Mouse (Mus musculus) heart, embryonic 13.5 days (tissue): ENCODE measurements around the gene Cdcp2. TPM values are rescaled to one million over a fixed set of nuclear protein-coding genes. Genes with fewer than 3 reads are reported as not detected.

Experiments used
- ATAC-seq: fragments of 200-750 bp; cut with Nextera tagmentation; 2 replicates; pipeline ENCODE4 v1.8.0; 2017; ENCODE audit warnings: moderate TSS enrichment; ENCODE audit not compliant: insufficient number of reproducible peaks, low FRiP score, low TSS enrichment; ENCODE audit errors: extremely low read depth
- H3K27ac ChIP-seq: fragments of 300-500 bp; sonication (generic); replicated peaks from 2 replicates; pipeline ENCODE4 v1.5.1; 2015; ENCODE audit warnings: moderate library complexity, mild to moderate bottlenecking, inconsistent platforms
- H3K27me3 ChIP-seq: fragments of 300-500 bp; sonication (generic); replicated peaks from 2 replicates; pipeline ENCODE4 v1.6.1; 2015; ENCODE audit warnings: mild to moderate bottlenecking, inconsistent platforms
- H3K36me3 ChIP-seq: fragments of 300-500 bp; sonication (generic); 2 replicates; pipeline ENCODE4 v1.6.1; 2015; ENCODE audit warnings: mild to moderate bottlenecking, inconsistent platforms
- H3K4me1 ChIP-seq: fragments of 300-500 bp; sonication (generic); 2 replicates; pipeline ENCODE4 v1.6.1; 2015; ENCODE audit warnings: inconsistent platforms
- H3K4me2 ChIP-seq: fragments of 300-500 bp; sonication (generic); 2 replicates; pipeline ENCODE4 v1.6.1; 2015; ENCODE audit warnings: inconsistent platforms, mild to moderate bottlenecking, moderate library complexity
- H3K4me3 ChIP-seq: fragments of 300-500 bp; sonication (generic); 2 replicates; pipeline ENCODE4 v1.5.1; 2015; ENCODE audit warnings: moderate library complexity, mild to moderate bottlenecking, inconsistent platforms
- H3K9ac ChIP-seq: fragments of 300-500 bp; sonication (generic); 2 replicates; pipeline ENCODE4 v1.6.1; 2015; ENCODE audit warnings: inconsistent platforms, mild to moderate bottlenecking, moderate library complexity
- H3K9me3 ChIP-seq: fragments of 300-500 bp; sonication (generic); 2 replicates; pipeline ENCODE4 v1.6.1; 2016; ENCODE audit warnings: inconsistent platforms
- WGBS: fragments of 180-500 bp; shearing (Covaris S2); methylation state at CpG from one replicate; pipeline ENCODE4 v1.1.7; 2015; ENCODE audit warnings: mixed read lengths; 5-methylcytosine and 5-hydroxymethylcytosine counted together
- polyA plus RNA-seq: library from polyadenylated mRNA; unstranded; fragments of >200 nt; fragmentation: Nextera tagmentation; extraction: Ambion mirVana; gene quantifications from 2 replicates; pipeline ENCODE4 v1.2.1, GENCODE M21; 2015

Cdcp2 gene
- polyA plus RNA-seq: not detected in 2 replicates

GRCm38 (mm10) chr4:107096841-107097373, at the start of gene Cdcp2:
Cdcp2 (plus strand) TSS chr4:107096891.
- no peak for ATAC-seq
- Histone ChIP-seq H3K27ac (no peak within 1 kb of the TSS), H3K9me3 (no peaks in the 10 kb centered on the region), H3K4me3 (no peak within 1 kb of the TSS), H3K36me3 (no peaks in the 10 kb centered on the region), H3K27me3 (peaks cover 10% of the 10 kb centered on the region), H3K4me1 (peaks cover 13% of the 10 kb centered on the region), H3K9ac (no peak within 1 kb of the TSS), H3K4me2 (no peak within 1 kb of the TSS)
- 56% methylated on average over 16 of the region's 16 CpGs for WGBS

GRCm38 (mm10) chr4:107047806-107048205, 48.9 kb upstream of the Cdcp2 start:
- Histone ChIP-seq H3K4me1 (no peaks in the 10 kb centered on the region), H3K27me3 (no peaks in the 10 kb centered on the region), H3K36me3 (peaks cover 70% of the 10 kb centered on the region), H3K27ac (no peak overlapping the region), H3K9ac (no peak overlapping the region), H3K4me3 (no peak overlapping the region), H3K9me3 (no peaks in the 10 kb centered on the region), H3K4me2 (no peak overlapping the region)
- ATAC-seq: no peak
- WGBS: 86% methylated on average over 5 of the region's 5 CpGs

GRCm38 (mm10) chr4:107048568-107049162, 48.0 kb upstream of the Cdcp2 start:
- Histone ChIP-seq H3K27me3 (no peaks in the 10 kb centered on the region), H3K9ac (no peak overlapping the region), H3K36me3 (peaks cover 61% of the 10 kb centered on the region), H3K4me3 (no peak overlapping the region), H3K9me3 (no peaks in the 10 kb centered on the region), H3K27ac (no peak overlapping the region), H3K4me1 (no peaks in the 10 kb centered on the region), H3K4me2 (no peak overlapping the region)
- no peak for ATAC-seq
- 89% methylated on average over 11 of the region's 11 CpGs for WGBS

DNA sequence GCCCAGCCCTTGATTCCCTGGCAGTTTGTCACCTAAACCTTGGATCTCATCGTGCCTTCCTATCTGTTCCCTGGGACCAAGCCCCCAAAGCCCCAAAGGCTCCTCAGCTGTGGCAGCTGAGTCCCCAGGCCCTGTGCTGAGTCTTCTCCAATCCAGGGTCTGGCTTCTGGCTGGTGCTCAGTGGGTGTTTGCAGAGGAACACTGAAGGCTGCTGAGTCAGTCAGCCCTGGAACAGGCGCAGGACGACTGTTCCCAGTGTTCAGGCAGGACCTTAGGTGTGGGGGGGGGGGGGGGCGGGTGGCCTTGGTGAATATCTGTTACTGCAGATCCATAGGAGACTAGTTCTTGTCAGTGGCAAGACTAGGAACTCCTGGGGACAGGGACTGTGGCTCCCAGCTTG, 44.8 kb upstream of the Cdcp2 start:
- no peak overlapping the region for H3K4me3 ChIP-seq
- no peaks in the 10 kb centered on the region for H3K9me3 ChIP-seq
- no peak overlapping the region for H3K9ac ChIP-seq
- peaks cover 52% of the 10 kb centered on the region for H3K36me3 ChIP-seq
- 41% methylated on average over 4 of the region's 4 CpGs for WGBS
- no peak overlapping the region for H3K27ac ChIP-seq
- H3K4me1 ChIP-seq: no peaks in the 10 kb centered on the region
- no peak for ATAC-seq
- H3K27me3 ChIP-seq: no peaks in the 10 kb centered on the region
- H3K4me2 ChIP-seq: no peak overlapping the region

DNA sequence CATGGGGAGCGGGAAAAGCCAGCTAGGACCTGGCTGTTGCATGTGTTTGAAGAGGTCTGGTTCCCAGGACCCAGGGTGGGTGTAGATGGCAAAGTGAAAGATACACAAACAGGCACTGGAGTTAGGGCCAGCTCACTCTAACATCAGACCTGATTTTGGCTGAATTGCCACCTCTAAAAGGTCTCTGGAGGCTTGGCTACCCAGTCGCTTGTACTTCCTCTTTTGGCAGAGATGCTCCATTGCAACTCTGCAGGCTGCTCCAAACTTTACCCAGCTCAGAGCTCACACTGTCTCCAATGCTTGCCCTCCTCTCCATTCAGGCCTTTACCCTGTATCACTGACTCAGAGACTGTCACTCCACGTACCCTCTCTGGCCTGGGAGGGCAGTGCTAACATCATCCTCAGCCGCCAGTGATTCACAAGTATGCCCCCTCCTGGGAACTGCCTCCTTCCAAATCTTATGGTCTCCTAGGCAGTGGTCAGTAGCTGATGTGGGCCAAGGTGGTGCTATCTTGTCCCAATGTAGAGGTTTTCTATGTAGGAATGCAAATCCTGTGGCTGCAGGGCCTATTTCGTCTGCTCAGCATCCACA, 43.6 kb upstream of the Cdcp2 start:
- no peak for ATAC-seq
- Histone ChIP-seq H3K4me1 (no peaks in the 10 kb centered on the region), H3K36me3 (peaks cover 52% of the 10 kb centered on the region), H3K9me3 (no peaks in the 10 kb centered on the region), H3K4me2 (no peak overlapping the region), H3K9ac (no peak overlapping the region), H3K27me3 (no peaks in the 10 kb centered on the region), H3K27ac (no peak overlapping the region), H3K4me3 (no peak overlapping the region)
- 48% methylated on average over 5 of the region's 5 CpGs for WGBS

- no peak overlapping the region for H3K4me2 ChIP-seq
- peak overlapping the region; percentile 24; the same call in 1 of the 2 replicates for H3K27ac ChIP-seq
- no peak overlapping the region for H3K9ac ChIP-seq
- H3K27me3 ChIP-seq: no peaks in the 10 kb centered on the region
- H3K9me3 ChIP-seq: no peaks in the 10 kb centered on the region
- no peak overlapping the region for H3K4me3 ChIP-seq
- H3K4me1 ChIP-seq: no peaks in the 10 kb centered on the region
- no peak for ATAC-seq
- WGBS: 54% methylated on average over 3 of the region's 3 CpGs
- H3K36me3 ChIP-seq: peaks cover 65% of the 10 kb centered on the region
These were observed 40.6 kb upstream of the Cdcp2 start for GRCm38 (mm10) chr4:107056088-107056487.

DNA sequence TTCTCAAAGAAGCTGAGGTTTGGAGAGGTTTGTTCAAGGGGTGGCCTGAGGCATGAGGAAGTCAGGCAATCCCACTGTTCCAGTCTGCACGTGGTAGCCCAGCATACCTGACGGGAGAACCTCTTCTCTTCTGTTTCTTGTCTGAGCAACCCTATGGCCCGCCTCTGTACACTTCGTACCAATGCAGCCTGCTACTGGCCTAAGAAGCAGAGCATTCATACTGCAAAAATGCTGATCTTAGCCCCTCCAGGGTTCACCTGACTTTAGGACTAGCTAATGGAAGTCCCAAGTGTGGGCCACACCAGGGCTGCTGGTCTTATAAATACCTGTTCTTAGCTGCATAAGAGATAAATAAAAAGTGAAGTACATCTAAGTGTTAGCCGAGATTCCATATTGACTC, 38.3 kb upstream of the Cdcp2 start:
- no peak overlapping the region for H3K9ac ChIP-seq
- H3K27ac ChIP-seq: no peak overlapping the region
- 77% methylated on average over 5 of the region's 5 CpGs for WGBS
- H3K9me3 ChIP-seq: no peaks in the 10 kb centered on the region
- H3K27me3 ChIP-seq: no peaks in the 10 kb centered on the region
- no peaks in the 10 kb centered on the region for H3K4me1 ChIP-seq
- H3K36me3 ChIP-seq: peaks cover 87% of the 10 kb centered on the region
- ATAC-seq: no peak
- H3K4me2 ChIP-seq: no peak overlapping the region
- H3K4me3 ChIP-seq: no peak overlapping the region

DNA sequence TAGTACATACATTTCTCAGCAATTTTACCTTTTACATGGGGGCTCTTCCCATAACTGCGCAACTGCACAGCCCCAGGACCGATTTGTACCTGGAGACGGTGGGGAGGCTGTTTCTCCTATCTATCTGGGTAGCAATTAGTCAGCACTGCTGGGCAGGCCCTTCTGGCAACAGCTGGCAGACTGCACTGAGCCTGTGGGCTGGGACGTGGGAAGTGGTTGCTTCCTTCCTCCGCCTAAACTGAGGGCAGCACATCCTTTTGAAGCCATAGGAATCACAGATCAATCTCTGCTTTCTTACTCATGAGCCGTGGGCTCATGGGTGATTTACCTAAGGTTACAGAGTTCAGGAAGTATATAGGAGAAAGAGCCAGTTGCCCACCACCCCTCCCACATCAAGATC, 37.9 kb upstream of the Cdcp2 start:
- Histone ChIP-seq H3K36me3 (peaks cover 92% of the 10 kb centered on the region), H3K4me1 (no peaks in the 10 kb centered on the region), H3K9me3 (no peaks in the 10 kb centered on the region), H3K27me3 (no peaks in the 10 kb centered on the region), H3K27ac (no peak overlapping the region), H3K4me3 (no peak overlapping the region), H3K4me2 (no peak overlapping the region), H3K9ac (no peak overlapping the region)
- ATAC-seq: no peak
- 82% methylated on average over 6 of the region's 6 CpGs for WGBS

DNA sequence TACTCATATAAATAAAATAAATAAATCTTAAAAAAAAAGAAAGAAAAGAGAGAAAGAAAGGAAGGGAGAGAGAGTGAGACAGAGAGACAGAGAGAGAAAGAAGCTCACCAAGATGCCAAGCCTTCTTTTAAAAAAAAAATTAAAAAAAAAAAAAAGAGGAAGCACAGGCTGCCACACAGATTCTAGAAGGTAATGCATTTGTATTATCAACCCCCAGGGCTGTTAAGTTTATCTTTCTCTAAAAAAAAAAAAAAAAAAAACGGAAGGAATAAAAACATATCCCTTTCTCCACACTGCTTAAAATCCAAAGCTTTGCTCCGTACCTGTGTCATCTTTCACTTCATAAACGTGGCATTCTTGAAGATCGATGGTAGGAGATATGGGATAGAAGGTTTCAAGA, 35.1 kb upstream of the Cdcp2 start:
- Histone ChIP-seq H3K27ac (no peak overlapping the region), H3K27me3 (no peaks in the 10 kb centered on the region), H3K9me3 (no peaks in the 10 kb centered on the region), H3K9ac (no peak overlapping the region), H3K36me3 (peaks cover 80% of the 10 kb centered on the region), H3K4me3 (no peak overlapping the region), H3K4me1 (peaks cover 10% of the 10 kb centered on the region), H3K4me2 (no peak overlapping the region)
- ATAC-seq: no peak
- 92% methylated on average over 4 of the region's 4 CpGs for WGBS

DNA sequence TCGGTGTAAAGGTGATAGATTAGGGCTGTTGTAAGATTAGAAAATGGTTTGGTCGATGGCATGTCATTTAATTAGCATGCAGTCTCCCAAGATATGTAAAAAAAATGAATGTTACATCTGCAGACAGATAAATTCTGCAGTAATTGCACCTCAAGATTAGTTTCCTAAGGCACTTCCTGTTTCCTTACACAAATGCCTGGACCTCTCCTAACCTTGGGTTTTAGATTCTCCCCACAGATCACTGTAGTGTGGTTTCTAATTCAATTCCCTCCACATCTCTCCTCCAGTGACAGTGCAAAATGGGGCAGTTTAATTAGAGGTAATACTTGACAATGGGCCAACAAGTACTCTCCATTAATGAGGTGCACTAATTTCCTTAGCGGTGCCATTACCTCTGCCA, 33.5 kb upstream of the Cdcp2 start:
- no peak overlapping the region for H3K4me3 ChIP-seq
- H3K4me1 ChIP-seq: peaks cover 18% of the 10 kb centered on the region
- WGBS: 77% methylated on average over 3 of the region's 3 CpGs
- no peaks in the 10 kb centered on the region for H3K27me3 ChIP-seq
- peaks cover 64% of the 10 kb centered on the region for H3K36me3 ChIP-seq
- H3K27ac ChIP-seq: no peak overlapping the region
- H3K9ac ChIP-seq: no peak overlapping the region
- no peaks in the 10 kb centered on the region for H3K9me3 ChIP-seq
- no peak for ATAC-seq
- no peak overlapping the region for H3K4me2 ChIP-seq

- Histone ChIP-seq H3K4me1 (peaks cover 18% of the 10 kb centered on the region), H3K4me2 (no peak overlapping the region), H3K9me3 (no peaks in the 10 kb centered on the region), H3K4me3 (no peak overlapping the region), H3K36me3 (peaks cover 51% of the 10 kb centered on the region), H3K27ac (no peak overlapping the region), H3K9ac (no peak overlapping the region), H3K27me3 (0 out of 2 replicates have a peak, but pooled peaks cover 5% of the 10 kb centered on the region)
- ATAC-seq: no peak
- WGBS: 79% methylated on average over 5 of the region's 5 CpGs
These were observed 32.1 kb upstream of the Cdcp2 start for GRCm38 (mm10) chr4:107064394-107065098.
